ENCODE assay signal across 16 mouse cellular contexts in genomic region chr3:52800673-52801072, GRCm38 (mm10).
DNase-seq lines count a peak whose midpoint lies in the region; ATAC-seq and TF ChIP-seq lines count a peak whose summit lies in the region.
"Had no signal": no experiment of that assay in that cellular context is flagged by ENCODE, and none has a peak within 500 bp of the region (broad histone marks: within the 10 kb centered on the region; RNA-seq: fewer than 3 reads in every experiment).

No protein-coding gene starts in this region.

- H3K9me3 ChIP-seq in intestine, postnatal 0 days (ENCODE audit: control insufficient read depth): no peaks in the 10 kb centered on the region
- H3K9me3 ChIP-seq in intestine, embryonic 15.5 days: no peaks in the 10 kb centered on the region
- no peaks in the 10 kb centered on the region for H3K9me3 ChIP-seq in midbrain, postnatal 0 days (ENCODE audit: low read length)
- H3K9me3 ChIP-seq in midbrain, embryonic 15.5 days: no peaks in the 10 kb centered on the region
- H3K9me3 ChIP-seq: embryonic facial prominence, embryonic 12.5 days; forebrain, embryonic 12.5 days; liver, embryonic 13.5 days had no signal

- DNase-seq in midbrain, postnatal 0 days (ENCODE audit: low spot score): no peak
- DNase-seq in brain, embryonic 14.5 days (ENCODE audit: low read depth): no peak
- peak; percentile 47 for DNase-seq in thymus, postnatal 25 days
- DNase-seq in right cerebral cortex, postnatal 10 days (ENCODE audit: low spot score in 2 of 2): no peak
- DNase-seq in testis, postnatal 10 days (ENCODE audit: low spot score): no peak
- DNase-seq: cerebellum, postnatal 10 days; gastrocnemius, postnatal 25 days; heart, postnatal 10 days; liver, embryonic 13.5 days; spleen, adult 18-20 months had no signal

- no peak overlapping the region for H3K27ac ChIP-seq in intestine, postnatal 0 days (ENCODE audit: low read depth, low read length)
- H3K27ac ChIP-seq in intestine, embryonic 15.5 days: no peak overlapping the region
- H3K27ac ChIP-seq in midbrain, postnatal 0 days (ENCODE audit: low read depth, low read length): no peak overlapping the region
- H3K27ac ChIP-seq in midbrain, embryonic 15.5 days: no peak overlapping the region
- H3K27ac ChIP-seq: embryonic facial prominence, embryonic 12.5 days; forebrain, embryonic 12.5 days; liver, embryonic 13.5 days had no signal

- H3K36me3 ChIP-seq in intestine, postnatal 0 days (ENCODE audit: control insufficient read depth, insufficient read depth): no peaks in the 10 kb centered on the region
- no peaks in the 10 kb centered on the region for H3K36me3 ChIP-seq in intestine, embryonic 15.5 days
- H3K36me3 ChIP-seq in midbrain, postnatal 0 days (ENCODE audit: insufficient read depth, low read length): no peaks in the 10 kb centered on the region
- H3K36me3 ChIP-seq in midbrain, embryonic 15.5 days (replicated peaks): no peaks in the 10 kb centered on the region
- H3K36me3 ChIP-seq: embryonic facial prominence, embryonic 12.5 days; forebrain, embryonic 12.5 days; liver, embryonic 13.5 days had no signal

- no peaks in the 10 kb centered on the region for H3K27me3 ChIP-seq in intestine, postnatal 0 days (replicated peaks; ENCODE audit: control insufficient read depth, insufficient read depth, low read length)
- H3K27me3 ChIP-seq in intestine, embryonic 15.5 days (replicated peaks): no peaks in the 10 kb centered on the region
- H3K27me3 ChIP-seq in midbrain, postnatal 0 days (ENCODE audit: insufficient read depth, low read length): no peaks in the 10 kb centered on the region
- no peaks in the 10 kb centered on the region for H3K27me3 ChIP-seq in midbrain, embryonic 15.5 days (replicated peaks)
- H3K27me3 ChIP-seq: embryonic facial prominence, embryonic 12.5 days; forebrain, embryonic 12.5 days; liver, embryonic 13.5 days had no signal

- TF ChIP-seq POLR2A in brain, embryonic 14.5 days (IDR thresholded peaks at IDR 0.05; ENCODE audit: borderline replicate concordance, extremely low read depth, insufficient read depth, insufficient read length, poor library complexity, severe bottlenecking): no peak

- no peak overlapping the region for H3K4me3 ChIP-seq in intestine, postnatal 0 days (ENCODE audit: low read depth, low read length)
- no peak overlapping the region for H3K4me3 ChIP-seq in intestine, embryonic 15.5 days (replicated peaks)
- H3K4me3 ChIP-seq in midbrain, postnatal 0 days (ENCODE audit: low read depth, low read length): no peak overlapping the region
- no peak overlapping the region for H3K4me3 ChIP-seq in midbrain, embryonic 15.5 days
- H3K4me3 ChIP-seq: embryonic facial prominence, embryonic 12.5 days; forebrain, embryonic 12.5 days; liver, embryonic 13.5 days; myocyte had no signal

- TF ChIP-seq CTCF in intestine, postnatal 0 days (IDR thresholded peaks at IDR 0.05; ENCODE audit: low read depth): peak; percentile 53
- TF ChIP-seq CTCF in midbrain, postnatal 0 days (IDR thresholded peaks at IDR 0.05): peak; percentile 68
- TF ChIP-seq CTCF in brain, embryonic 14.5 days (IDR thresholded peaks at IDR 0.05; ENCODE audit: borderline replicate concordance, extremely low read depth, insufficient read depth, insufficient read length): peak; percentile 24; the same call in 1 of the 2 replicates

- ATAC-seq in intestine, postnatal 0 days: no peak
- no peak for ATAC-seq in intestine, embryonic 15.5 days
- ATAC-seq in midbrain, postnatal 0 days (ENCODE audit: low FRiP score): no peak
- ATAC-seq in midbrain, embryonic 15.5 days (replicated peaks): no peak

- 79% methylated on average over 3 of the region's 3 CpGs for WGBS in intestine, postnatal 0 days
- WGBS in intestine, embryonic 15.5 days: 77% methylated on average over 3 of the region's 3 CpGs
- WGBS in midbrain, postnatal 0 days: 83% methylated on average over 3 of the region's 3 CpGs
- WGBS in midbrain, embryonic 15.5 days: 82% methylated on average over 3 of the region's 3 CpGs

- no peaks in the 10 kb centered on the region for H3K4me1 ChIP-seq in intestine, postnatal 0 days (replicated peaks; ENCODE audit: control insufficient read depth, insufficient read depth, low read length)
- H3K4me1 ChIP-seq in intestine, embryonic 15.5 days (replicated peaks): no peaks in the 10 kb centered on the region
- no peaks in the 10 kb centered on the region for H3K4me1 ChIP-seq in midbrain, postnatal 0 days (ENCODE audit: insufficient read depth, low read length)
- H3K4me1 ChIP-seq in midbrain, embryonic 15.5 days: no peaks in the 10 kb centered on the region
- H3K4me1 ChIP-seq: embryonic facial prominence, embryonic 12.5 days; forebrain, embryonic 12.5 days; liver, embryonic 13.5 days had no signal

- no peak overlapping the region for H3K9ac ChIP-seq in intestine, postnatal 0 days (ENCODE audit: low read depth, low read length)
- no peak overlapping the region for H3K9ac ChIP-seq in intestine, embryonic 15.5 days
- H3K9ac ChIP-seq in midbrain, postnatal 0 days (replicated peaks; ENCODE audit: low read length, poor library complexity, severe bottlenecking): no peak overlapping the region
- no peak overlapping the region for H3K9ac ChIP-seq in midbrain, embryonic 15.5 days
- H3K9ac ChIP-seq: embryonic facial prominence, embryonic 12.5 days; forebrain, embryonic 12.5 days; liver, embryonic 13.5 days had no signal

- H3K4me2 ChIP-seq in intestine, postnatal 0 days (replicated peaks; ENCODE audit: low read depth): no peak overlapping the region
- no peak overlapping the region for H3K4me2 ChIP-seq in intestine, embryonic 15.5 days (replicated peaks)
- H3K4me2 ChIP-seq in midbrain, postnatal 0 days (ENCODE audit: low read depth, low read length, poor library complexity, severe bottlenecking): no peak overlapping the region
- H3K4me2 ChIP-seq in midbrain, embryonic 15.5 days: no peak overlapping the region
- H3K4me2 ChIP-seq: embryonic facial prominence, embryonic 12.5 days; forebrain, embryonic 12.5 days; liver, embryonic 13.5 days had no signal
